Mouse (Mus musculus): ENCODE measurements around the gene Tmed1.
A peak's percentile ranks its signal among the peaks of the same experiment; 100 is the strongest.
"Not testable (repeated sequence)": the region's sequence is repeated elsewhere in the genome, so short reads cannot be mapped to it uniquely, and the experiment has no call there.

The Tmed1 gene

DNA sequence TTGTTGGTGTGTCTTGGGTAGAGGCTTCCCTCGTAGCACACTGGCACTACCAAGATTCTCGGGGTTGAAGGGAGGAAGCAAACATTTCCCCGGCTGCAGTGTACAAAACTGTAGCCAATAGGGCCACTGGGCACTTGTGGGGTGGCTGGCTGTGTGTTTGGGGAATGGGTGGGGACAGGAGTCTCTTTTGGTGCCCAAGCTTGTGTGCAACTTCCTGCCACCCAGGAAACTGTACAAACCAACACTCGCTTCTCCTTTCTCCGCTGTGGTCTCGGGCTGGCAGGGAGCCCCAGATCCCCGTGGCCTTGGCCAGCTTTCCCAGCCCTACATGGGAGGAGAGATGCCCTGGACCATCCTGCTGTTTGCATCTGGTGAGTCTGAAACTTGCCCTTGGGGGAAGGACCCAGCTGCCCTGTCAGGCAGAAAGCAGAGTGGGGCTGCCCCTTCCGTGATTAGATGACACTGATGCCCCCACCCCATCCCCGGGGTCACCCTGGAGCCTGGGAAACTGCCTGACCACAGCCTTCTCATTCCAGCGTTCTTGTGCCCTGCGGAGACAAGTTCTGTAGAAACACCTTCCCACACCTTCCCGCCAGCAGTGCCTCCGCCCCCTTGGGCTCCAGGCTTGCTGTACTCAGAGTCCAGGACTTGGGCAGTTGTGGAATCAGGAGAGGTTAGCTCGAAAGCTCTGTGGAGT is 16.0 kb upstream of the Tmed1 start, which contains the start of gene AB124611:
AB124611 (plus strand) TSS at position 240 of the 697 bp plus-strand sequence.
- DNase-seq, result no peak

DNA sequence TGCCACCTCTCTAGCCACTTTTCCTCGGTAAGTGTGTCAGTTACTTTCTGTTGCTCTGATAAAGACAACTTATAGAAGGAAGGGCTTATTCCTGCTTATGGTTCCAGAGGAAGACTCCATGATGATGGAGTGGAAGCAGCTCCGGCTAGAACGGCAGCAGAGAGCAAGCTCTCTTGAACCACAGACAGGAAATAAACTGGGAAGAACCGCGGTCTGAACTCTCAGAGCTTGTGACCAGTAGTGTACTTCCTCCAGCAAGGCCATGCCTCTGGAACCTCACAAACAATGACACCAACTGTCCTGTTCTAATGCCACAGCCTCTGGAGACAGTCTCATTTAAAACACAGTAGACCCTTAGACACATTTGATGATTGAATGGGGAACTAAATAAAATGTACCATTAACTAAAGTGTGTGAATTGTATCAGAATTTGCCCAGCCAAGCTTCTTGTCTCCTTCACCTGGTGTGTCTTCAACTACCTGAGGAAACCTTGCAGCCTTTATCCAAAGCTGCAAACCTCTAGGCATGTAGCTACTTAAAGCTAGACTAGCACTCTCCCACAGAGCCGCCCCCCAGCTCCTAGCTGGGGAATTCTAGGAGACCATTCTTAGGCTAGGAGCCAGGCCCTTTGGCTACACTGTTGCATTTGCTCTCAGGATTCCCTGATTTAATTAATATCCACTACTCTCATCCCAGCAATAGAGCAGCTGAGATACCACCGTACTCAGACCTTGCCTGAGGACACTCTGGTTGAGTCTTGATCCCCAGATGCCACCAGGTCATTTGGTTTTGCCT is 15.3 kb upstream of the Tmed1 start:
- no peak for DNase-seq

DNA sequence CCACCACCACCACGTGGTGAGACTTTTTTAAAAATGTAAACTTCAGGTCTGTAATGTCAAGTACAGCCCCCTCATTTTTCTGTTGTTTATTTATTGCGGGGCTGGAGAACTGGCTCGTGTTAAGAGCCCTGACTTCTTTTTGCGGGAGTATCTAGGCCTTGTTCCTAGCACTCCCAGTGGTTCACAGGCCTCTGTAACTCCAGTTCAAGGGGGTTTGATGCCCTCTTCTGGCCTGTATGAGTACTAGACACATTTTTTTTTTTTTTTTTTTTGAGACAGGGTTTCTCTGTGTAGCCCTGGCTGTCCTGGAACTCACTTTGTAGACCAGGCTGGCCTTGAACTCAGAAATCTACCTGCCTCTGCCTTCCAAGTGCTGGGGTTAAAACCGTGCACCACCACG is 8.6 kb upstream of the Tmed1 start:
- not testable (repeated sequence) for DNase-seq

DNA sequence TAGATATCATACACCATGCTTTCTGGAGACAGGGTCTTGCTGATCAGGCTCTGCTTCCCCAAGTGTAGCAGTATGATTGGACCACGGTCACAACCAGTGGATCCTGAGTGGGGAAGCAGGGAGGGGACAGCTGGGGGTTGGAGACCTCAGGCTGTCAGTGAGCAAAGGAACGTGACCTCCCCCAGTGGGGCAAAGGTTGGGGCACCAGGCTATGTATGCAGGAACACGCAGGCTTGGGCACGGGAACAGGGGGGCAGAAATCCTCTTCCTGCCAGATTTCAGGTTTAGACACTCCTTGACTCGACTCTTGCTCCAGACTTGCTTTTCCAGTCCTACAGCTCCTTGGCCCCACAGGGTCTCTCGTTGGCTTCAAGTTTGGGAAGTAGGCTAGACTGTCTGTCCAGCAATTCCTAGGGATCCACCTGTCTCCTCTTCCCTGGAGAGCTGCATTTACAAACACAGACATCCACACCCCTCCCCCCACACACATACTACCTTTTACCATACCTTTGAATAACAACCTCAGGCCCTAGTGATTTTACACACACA is 8.0 kb upstream of the Tmed1 start:
- no peak for DNase-seq

DNA sequence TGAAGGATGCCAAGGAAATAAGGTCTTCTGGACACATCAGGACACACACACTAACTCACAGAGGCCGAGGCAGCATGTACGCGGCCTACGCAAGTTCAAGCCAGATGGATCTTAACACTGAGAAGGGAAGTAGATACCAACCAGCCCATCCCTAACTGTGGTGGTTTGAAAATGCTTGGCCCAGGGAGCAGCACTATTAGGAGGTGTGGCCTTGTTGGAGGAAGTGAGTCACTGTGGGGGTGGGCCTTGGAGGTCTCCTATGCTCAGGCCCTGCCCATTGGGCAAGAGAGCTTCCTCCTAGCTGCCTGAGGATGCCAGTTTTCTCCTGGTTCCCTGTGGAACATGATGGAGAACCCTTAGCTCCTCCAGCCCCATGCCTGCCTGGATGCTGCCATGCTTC is 3.4 kb upstream of the Tmed1 start:
- no peak for DNase-seq

DNA sequence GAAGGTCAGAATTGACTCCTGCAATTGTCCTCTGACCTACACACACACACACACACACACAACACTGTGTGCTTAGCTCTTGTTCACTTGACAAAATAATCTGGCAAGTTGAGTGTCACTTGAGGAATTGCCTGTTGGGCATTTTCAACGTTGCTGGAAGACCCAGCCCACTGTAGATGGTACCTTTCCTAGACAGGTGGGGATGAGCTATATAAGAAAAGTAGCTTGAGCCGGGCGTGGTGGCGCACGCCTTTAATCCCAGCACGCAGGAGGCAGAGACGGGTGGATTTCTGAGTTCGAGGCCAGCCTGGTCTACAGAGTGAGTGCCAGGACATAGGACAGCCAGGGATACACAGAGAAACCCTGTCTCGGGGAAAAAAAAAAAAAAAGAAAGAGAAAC is 1.0 kb upstream of the Tmed1 start:
- no peak for DNase-seq

DNA sequence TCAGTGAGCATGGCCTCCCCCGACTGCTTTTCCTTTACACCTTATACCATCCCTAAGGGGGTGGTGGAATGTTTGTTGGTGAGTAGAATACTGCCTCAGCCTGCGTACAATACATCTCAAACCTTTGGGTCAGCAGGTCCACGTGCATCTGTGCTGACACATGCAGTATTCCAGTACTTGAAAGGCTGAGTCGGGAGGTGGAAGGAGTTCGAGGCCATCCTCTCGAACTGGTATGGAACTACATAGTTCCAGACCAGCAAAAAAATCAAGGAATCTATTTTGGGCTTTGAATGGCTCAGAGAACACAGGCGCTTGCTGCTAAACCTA is 600 bp upstream of the Tmed1 start:
- no peak for DNase-seq

DNA sequence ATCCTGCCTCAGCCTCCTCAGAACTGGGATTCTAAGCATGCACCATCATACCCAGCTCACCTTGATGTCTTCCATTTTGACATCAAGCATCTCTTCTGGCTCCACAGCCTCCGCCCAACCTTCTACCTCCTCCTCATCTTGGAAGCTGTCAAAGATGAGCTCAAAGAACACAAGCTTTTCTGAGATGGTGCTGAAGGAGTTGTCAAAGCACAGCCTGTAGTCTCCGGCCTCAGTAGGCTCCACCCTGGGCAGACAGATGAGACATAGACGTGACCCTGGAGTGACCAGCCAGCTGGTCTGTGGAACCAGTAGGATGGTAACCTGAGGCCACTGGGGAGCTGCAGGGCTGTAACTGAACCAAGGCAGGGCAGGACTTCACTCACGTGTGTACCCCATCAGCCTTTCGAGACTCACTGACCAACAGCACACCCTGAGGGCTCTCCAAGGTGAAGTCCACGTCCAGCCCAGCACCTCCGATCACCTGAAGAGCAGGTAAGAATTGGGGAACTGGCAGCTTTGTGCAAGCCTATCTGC is 1.1 kb downstream of the Tmed1 start:
- no peak for DNase-seq

DNA sequence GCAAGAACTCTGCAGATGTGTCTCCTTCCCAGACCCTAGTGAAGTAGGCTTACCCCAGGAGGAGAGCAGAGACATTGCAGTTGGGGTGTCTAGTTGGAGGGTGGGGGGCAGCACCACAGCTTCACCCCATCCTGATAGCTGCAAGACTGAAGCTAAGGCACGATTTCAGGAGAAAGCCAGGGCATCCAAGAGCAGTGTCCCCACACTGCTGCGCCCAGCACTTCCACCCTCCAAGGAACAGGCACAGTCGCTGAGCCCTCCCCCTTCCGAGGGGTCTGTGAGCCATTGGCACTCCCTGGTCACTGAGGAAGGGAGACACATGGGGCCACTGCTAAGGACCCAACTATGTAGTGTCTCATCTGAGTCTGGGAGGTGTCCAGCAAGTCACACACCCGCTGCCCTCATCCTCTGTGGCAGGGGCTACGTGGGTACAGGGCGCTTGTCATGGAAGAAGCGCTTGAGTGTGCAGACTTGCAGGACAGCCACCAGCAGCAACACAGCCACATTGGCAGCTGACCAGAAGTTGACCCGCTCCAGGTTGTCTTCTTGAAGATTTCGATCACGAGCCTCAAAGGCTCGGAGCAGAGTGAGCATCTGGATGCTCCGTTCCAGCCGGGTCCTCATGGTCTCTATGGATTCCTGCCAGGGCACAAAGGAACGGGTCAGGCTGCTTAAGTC is 2.2 kb downstream of the Tmed1 start:
- DNase-seq, result no peak

DNA sequence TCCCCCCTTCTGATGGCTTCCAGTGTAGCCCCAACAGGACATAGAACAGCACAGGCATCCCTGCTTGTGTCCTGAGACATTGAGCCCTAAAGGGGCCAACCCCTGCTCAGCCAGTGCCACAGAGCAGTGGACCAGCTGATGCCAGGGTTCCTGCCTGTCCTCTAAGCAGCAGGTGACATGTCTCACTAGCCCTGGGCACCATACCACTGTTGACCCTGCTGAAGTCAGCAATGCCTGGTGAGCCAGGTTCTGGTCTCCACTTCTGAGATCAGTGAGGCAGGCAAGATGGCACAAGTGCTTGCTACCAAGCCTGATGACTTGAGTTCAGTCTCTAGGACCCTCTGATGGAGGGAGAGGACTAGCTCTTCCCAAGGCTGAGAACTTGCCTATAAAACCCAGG is 4.3 kb downstream of the Tmed1 start:
- DNase-seq, result no peak

DNA sequence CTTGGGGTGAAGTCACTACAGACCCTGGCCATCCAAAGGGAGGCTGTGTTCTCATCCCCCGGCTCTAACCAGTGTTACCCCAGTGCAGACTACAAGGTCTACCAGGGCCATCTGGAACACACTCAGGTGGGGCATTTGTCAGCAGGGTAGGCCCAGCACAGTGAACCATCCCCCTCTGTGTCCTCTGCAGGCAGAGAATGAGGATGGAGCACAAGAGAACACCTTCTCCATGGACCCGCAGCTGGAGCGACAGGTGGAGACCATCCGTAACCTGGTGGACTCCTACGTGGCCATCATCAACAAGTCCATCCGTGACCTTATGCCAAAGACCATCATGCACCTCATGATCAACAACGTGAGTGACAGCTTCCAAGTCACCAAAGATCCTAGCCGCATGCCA is 6.7 kb downstream of the Tmed1 start:
- no peak for DNase-seq

DNA sequence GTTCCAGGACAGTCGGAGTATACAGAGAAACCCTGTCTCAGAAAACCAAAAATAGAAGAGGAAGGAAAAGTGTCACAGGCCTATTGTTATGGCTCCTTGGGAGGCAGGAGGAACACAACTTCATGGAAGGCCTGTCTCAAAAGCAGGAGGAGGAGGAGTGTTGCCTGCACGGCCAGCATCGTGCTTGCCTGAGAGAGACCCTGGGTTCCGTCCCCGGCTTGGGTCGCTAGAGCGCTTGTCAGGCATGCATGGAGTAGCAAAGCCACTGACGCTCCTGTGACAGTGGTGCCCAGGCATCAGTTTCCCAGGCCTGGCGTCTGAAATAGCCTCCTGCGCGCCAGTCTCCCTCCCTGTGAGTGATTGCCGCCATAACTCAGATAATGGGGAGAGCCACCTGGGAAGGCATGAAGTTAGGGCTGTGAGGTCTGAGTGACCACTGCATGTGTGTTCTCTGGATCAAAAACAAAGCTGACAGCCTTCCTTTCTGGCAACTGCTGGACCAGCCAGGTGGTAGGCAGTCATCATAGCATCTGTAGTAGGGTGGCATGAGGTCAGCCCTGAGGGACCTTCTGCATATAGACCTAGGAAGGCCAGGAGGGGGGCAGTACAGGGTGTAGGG is 11.7 kb downstream of the Tmed1 start:
- no peak for DNase-seq

DNA sequence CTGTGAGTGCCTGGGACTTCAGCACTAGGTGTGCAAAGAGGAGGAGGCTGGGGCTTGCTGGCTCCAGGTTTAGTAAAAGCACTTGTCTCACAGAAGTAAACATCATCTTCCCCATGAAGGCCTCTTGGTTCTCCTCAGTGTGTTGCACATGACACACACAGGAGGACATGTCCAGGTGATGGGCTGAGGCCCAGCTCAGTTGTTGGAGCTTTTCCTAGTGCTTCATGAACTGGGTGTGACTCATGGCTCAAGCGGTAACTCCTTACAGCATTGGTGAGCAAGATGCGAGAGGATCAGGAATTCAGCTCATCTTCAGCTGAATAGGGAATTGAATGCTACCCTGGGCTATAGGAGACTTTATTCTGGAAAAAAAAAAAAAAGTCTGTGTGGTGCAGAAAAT is 12.4 kb downstream of the Tmed1 start:
- DNase-seq, result no peak

DNA sequence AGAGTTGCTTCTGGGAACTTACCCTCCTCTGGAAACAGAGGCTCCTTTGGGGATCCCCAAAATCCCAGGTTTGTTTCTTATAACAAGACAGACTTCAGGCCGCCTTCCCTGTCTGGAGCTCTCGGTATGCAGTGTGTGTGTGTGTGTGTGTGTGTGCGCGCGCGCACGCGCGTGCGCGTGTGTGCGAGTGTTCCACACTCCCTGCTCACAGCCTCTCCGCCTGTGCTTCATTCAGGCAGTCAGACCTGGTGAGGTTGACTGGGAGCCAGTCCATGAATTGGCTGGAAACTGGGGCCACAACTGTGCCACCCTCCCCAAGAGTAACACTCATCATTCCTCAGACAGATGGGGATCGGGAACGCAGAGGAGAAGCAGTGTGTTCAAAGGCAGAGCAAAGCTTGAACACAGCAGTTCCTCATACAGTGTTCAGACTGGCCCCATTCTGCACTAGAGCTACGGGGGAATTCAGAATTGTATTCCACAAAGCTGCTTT is 13.0 kb downstream of the Tmed1 start:
- peak; percentile 26 for DNase-seq

DNA sequence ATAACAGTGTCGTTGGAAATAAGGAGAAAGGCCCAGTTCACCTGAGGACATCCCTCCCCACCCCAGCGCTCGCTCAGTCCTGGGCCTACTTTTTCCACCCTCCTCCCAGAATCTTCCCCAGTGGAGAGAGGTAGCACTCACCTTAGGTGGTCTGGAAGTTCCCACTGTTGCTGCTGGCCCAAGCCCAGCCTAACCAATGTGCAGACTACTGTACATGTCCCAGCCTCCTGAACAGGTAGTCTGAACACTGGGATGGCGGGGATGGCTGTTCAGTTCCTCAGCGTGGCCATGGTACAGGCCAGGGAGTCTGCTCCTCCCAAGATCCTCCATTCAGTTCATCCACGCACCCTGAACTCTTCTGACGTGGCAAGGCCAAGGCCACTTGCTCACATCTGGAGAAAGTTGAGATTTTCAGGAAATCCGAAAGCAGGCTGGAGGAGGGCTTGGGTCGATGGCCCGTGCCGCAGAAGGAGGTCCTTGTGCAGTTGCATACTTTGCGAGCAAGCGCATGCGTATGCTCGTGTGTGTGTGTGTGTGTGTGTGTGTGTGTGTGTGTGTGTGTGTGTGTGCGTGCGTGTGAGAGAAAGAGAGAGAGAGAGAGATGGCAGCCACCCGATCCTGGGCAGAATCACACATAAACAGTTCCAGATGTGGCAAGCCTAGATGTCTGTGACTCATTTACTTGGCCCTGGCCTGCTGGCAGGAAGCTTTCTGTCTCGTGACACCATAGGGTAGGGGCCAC is 13.6 kb downstream of the Tmed1 start:
- no peak for DNase-seq

DNA sequence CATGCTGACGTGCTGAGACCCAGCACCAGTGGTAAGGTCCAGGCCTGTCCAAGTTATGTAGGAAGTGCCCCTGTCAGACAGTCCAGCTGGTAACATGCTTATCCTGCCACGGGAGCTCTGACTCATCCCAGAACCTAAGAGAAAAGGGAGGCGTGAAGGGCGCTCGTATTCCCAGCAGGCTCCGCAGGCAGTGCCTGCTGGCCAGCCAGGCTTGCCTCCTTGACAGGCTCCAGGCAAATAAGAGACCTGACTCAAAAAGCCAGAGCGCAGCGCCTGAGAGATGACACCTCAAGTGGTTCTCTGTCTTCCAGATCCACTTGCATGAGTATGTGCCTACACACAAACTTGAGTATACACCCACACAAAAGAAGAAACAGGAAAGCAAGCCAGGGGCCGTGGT is 15.3 kb downstream of the Tmed1 start:
- peak; percentile 60 for DNase-seq

DNA sequence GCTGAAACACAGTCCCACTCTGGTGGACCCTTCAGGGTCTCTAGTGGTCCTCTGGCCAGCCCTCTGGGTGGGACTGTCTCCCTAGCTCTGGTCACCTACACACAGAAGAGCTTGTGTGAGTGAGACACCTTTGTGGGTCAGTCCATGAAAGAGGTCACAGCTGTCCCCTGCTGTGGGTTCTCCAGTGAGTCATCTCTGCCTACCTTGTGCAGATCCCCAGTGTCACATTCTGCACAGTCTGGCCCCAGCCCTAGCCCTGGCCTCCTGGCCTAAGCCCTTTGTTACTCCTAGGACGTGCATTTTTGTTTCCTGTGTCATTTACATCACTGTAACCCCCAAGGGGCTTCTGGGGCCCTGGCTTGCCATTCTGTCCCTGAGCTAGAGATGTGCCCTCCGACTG is 16.1 kb downstream of the Tmed1 start:
- no peak for DNase-seq

DNA sequence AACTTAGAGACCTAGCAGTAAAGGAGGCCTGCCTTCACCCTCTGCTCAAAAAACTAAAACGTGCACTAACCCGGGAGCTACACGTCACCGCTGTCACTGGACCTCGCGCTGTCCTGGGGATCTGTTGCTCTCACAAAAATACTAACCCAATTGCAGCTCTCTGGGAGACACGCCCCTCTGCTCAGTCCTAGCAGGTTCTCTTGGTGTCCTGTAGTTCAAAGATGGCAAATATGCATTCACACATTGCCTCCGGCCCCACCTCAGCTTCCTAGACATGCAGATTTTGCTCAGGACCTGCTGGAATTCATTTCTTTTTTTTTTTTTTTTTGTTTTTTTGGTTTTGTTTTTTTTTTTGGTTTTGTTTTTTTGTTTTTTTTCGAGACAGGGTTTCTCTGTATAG is 19.4 kb downstream of the Tmed1 start:
- DNase-seq, result no peak

DNA sequence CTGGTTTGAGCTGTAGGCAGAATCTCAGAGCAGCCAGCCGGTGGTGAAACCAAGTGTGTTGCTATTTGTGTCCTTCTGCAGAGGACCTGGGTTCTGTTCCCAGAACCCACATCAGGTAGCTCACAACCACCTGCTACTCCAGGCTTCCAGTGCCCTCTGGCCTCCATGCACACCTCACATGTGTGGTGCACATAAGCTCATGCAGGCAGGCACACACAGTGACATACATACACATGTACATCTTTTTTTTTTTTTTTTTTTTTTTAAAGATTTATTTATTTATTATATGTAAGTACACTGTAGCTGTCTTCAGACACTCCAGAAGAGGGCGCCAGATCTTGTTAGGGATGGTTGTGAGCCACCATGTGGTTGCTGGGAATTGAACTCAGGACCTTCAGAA is 21.8 kb downstream of the Tmed1 start:
- not testable (repeated sequence) for DNase-seq

DNA sequence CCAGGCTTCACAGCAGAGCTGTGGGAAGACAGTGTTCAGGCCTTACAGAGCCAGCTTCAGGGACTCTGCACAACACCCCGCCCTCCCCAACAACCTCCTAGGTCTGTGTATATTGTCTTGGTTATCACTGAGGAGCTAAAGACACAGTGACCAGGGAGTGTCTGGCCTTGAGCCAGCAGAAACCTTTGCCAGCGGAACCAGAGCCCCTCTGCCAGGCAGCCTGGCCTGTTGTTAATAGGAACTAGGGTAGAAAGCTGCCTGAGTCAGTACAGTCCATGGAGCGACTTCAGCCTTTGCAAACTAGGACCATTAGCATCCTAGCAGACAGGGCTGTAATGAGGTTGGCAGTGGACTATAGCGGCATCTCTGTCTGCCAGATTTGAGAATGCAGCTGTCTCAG is 26.0 kb downstream of the Tmed1 start:
- DNase-seq, result no peak

DNA sequence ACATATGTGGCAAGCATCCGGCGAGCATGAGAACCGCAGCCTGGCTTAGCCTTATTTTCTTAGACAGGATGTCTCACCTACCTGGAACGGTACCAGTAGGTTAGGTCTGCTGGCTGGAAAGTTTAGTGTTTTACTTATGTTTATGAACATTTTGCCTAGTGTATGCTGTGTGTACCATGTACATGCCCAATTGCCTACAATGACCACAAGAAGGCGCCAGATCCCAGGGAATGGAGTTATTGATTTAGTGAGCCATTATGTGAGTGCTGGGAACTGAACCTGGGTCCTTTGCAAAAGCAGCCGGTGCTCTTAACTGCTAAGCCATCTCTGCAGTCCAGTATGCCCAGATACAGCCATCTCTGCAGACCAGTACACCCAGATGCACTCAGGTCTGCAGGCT is 32.3 kb downstream of the Tmed1 start:
- no peak for DNase-seq

DNA sequence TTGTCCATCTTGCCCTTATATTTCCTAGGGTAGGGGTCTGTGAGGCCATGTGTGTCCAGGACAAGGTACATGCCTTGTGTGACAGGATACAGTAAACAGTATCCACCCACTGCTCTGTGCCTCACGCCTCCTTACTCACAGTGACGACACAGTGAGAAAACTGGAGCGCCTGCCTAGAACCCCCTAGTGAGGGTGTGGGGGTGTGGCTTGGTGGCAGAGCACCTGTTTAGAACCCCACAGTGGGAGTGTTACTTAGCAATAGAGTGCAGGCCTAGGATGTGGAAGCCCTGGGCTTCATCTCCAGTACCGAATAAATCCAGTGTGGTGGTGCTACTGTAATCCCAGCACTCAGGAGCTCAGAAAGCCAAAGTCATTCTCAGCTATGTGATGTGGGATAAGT is 37.1 kb downstream of the Tmed1 start:
- DNase-seq, result peak; percentile 51

All from right cerebral cortex, adult 18-20 months (tissue).